Mouse (Mus musculus): ENCODE measurements around the gene Thsd4. TPM values are rescaled to one million over a fixed set of nuclear protein-coding genes. Genes with fewer than 3 reads are reported as not detected.

The Thsd4 gene
- polyA plus RNA-seq, 1 experiment from 2014 or later: 11.4 TPM

DNA sequence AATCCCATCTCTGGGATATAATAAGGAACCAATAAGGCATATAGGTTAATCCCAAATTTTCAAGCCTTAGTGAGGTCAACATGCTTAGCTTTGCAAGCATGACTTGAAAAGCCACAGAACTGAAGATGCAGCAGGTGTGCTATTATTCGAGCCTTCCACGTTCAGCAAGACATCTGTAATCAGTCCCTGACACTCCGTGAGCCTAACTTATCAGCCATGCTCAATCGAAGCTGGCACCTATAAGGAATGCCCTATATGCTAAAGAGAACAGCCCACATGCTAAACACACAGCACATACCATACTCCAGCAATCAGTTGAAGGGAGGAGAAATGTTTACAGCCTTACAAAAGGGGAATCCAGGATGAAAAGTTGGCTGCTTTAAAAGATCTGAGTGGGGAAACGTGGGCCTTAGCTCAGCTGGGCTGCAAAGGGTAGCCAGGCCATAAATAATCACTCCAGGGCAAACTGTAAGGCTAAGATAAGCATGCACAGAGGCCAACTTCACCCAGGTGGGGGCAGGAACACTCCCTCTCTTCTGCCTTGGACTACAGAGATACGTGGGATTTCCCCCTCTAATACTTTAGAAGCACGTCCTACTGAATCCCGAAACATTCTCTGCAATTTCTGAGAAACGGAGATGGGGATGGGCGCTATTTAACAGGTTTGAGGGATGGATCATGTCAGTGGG lies 154.1 kb downstream of the Thsd4 start:
- TF ChIP-seq CTCF (IDR thresholded peaks at IDR 0.05; ENCODE audit: low read depth): no peak
- WGBS: 43% methylated on average over 10 of the region's 10 CpGs
- H3K4me1 ChIP-seq (replicated peaks; ENCODE audit: control insufficient read depth, insufficient read depth, low read length): 0 out of 2 replicates have a peak, but pooled peaks cover 12% of the 10 kb centered on the region
- H3K27ac ChIP-seq (ENCODE audit: low read depth, low read length): no peak overlapping the region
- H3K4me3 ChIP-seq (ENCODE audit: low read depth, low read length): no peak overlapping the region
- no peak overlapping the region for H3K9ac ChIP-seq (ENCODE audit: low read depth, low read length)
- H3K27me3 ChIP-seq (replicated peaks; ENCODE audit: control insufficient read depth, insufficient read depth, low read length): no peaks in the 10 kb centered on the region
- H3K4me2 ChIP-seq (replicated peaks; ENCODE audit: low read depth): no peak overlapping the region
- H3K9me3 ChIP-seq (ENCODE audit: control insufficient read depth): no peaks in the 10 kb centered on the region
- no peaks in the 10 kb centered on the region; the same call in 1 of the 2 replicates for H3K36me3 ChIP-seq (ENCODE audit: control insufficient read depth, insufficient read depth)
- no peak for ATAC-seq

DNA sequence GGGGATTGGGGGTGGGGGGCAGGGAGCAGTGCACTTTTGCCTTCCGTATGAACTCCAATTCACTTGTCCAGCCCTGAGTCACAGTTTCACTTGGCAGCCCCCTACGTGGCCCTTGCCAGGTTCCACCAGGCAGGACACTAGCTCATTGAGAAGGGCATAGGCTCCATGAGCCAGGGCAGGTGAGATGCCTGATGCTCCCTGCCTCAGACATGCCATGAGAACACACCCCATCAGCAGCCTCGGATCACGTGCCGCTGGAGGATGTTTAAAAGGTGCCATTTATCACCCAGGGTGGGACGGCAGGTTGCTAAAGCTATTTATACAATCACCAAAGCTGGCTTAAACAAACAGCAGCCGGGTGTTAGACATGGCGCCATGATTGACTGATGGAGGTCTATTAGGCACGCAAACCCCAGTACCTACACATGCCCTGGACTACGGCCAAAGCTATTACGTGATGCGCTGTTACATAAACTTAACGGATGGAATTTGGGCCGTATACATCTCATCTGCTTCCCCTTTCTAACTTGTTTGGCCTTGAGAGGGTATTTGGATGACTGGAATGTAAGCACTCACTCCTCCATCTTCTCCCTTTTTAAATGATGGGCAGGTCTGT lies 157.6 kb downstream of the Thsd4 start:
- Histone ChIP-seq H3K4me3 (ENCODE audit: low read depth, low read length) (no peak overlapping the region), H3K4me1 (replicated peaks; ENCODE audit: control insufficient read depth, insufficient read depth, low read length) (0 out of 2 replicates have a peak, but pooled peaks cover 9% of the 10 kb centered on the region), H3K27me3 (replicated peaks; ENCODE audit: control insufficient read depth, insufficient read depth, low read length) (no peaks in the 10 kb centered on the region), H3K4me2 (replicated peaks; ENCODE audit: low read depth) (no peak overlapping the region), H3K9ac (ENCODE audit: low read depth, low read length) (no peak overlapping the region), H3K9me3 (ENCODE audit: control insufficient read depth) (no peaks in the 10 kb centered on the region), H3K27ac (ENCODE audit: low read depth, low read length) (no peak overlapping the region), H3K36me3 (ENCODE audit: control insufficient read depth, insufficient read depth) (no peaks in the 10 kb centered on the region; the same call in 1 of the 2 replicates)
- WGBS: 24% methylated on average over 14 of the region's 14 CpGs
- TF ChIP-seq CTCF (IDR thresholded peaks at IDR 0.05; ENCODE audit: low read depth): no peak
- ATAC-seq: no peak; the same call in 1 of the 2 replicates

DNA sequence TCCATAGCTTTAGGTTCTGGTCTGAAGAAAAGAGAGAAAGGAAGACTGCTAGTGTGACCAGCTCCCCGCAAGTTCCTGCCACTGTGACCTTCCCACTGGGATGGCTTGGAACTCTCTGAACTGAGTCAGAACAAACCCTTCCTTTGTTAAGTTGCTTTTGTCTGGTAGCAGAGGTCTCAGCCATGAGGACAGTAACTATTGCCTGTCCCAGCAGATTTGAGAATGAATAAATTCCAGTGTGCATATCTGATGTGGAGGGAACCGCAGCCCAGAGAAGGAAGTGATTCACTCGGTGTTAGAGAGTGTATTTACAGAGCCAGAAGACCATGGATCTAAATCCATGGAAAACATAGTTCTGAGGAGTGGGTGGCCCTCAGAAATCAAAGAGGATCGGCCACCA lies 169.5 kb downstream of the Thsd4 start:
- no peak for TF ChIP-seq CTCF (IDR thresholded peaks at IDR 0.05; ENCODE audit: low read depth)
- no peak for ATAC-seq
- no peak overlapping the region for H3K4me3 ChIP-seq (ENCODE audit: low read depth, low read length)
- H3K4me2 ChIP-seq (replicated peaks; ENCODE audit: low read depth): no peak overlapping the region
- no peak overlapping the region for H3K9ac ChIP-seq (ENCODE audit: low read depth, low read length)
- H3K9me3 ChIP-seq (ENCODE audit: control insufficient read depth): no peaks in the 10 kb centered on the region
- no peaks in the 10 kb centered on the region for H3K27me3 ChIP-seq (replicated peaks; ENCODE audit: control insufficient read depth, insufficient read depth, low read length)
- H3K27ac ChIP-seq (ENCODE audit: low read depth, low read length): no peak overlapping the region
- H3K4me1 ChIP-seq (replicated peaks; ENCODE audit: control insufficient read depth, insufficient read depth, low read length): peaks cover 6% of the 10 kb centered on the region; the same call in 1 of the 2 replicates
- 61% methylated on average over 4 of the region's 4 CpGs for WGBS
- no peaks in the 10 kb centered on the region for H3K36me3 ChIP-seq (ENCODE audit: control insufficient read depth, insufficient read depth)

DNA sequence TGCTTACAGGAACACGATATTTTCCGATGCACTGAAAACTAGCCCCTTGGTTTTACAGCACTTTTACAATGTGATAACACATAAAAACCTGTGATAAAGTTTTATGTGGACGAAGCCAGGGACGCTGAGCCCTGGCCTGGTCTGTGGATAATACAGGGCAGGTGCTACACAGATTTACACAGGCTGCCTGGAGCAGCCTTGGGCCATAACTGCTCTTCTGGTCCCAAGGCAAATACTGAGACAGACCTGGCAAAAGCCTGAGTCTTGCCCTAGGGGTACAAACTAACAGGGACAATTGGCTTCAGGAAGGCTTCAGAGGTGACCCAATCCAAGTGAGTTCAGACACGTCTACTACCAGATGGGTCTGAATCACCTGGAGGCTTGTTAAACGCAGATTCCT lies 170.7 kb downstream of the Thsd4 start:
- Histone ChIP-seq H3K9ac (ENCODE audit: low read depth, low read length) (no peak overlapping the region), H3K9me3 (ENCODE audit: control insufficient read depth) (no peaks in the 10 kb centered on the region), H3K27ac (ENCODE audit: low read depth, low read length) (peak overlapping the region; percentile 46), H3K36me3 (ENCODE audit: control insufficient read depth, insufficient read depth) (no peaks in the 10 kb centered on the region), H3K4me3 (ENCODE audit: low read depth, low read length) (no peak overlapping the region), H3K27me3 (replicated peaks; ENCODE audit: control insufficient read depth, insufficient read depth, low read length) (no peaks in the 10 kb centered on the region), H3K4me2 (replicated peaks; ENCODE audit: low read depth) (no peak overlapping the region), H3K4me1 (replicated peaks; ENCODE audit: control insufficient read depth, insufficient read depth, low read length) (peaks cover 6% of the 10 kb centered on the region; the same call in 1 of the 2 replicates)
- ATAC-seq: no peak
- WGBS: 50% methylated on average over 6 of the region's 6 CpGs
- no peak for TF ChIP-seq CTCF (IDR thresholded peaks at IDR 0.05; ENCODE audit: low read depth)

DNA sequence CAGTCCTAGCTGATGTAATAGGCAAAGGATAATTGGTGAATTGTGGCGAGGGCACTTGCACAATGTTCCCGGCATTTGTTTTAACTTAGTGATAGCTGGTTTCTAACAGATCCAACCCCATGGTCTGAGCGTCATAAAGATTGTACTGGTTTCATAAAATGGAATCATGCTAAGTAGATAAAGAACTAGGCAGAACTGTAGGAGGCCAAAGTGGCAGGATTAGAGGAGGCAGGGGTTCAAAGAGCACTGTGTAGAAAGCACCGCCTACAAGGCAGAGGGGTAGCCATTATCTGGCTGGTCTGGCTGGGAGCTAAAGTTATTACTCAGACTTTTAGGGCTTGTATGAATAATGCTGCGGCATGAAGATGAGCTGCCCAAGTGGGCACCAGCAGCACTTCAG lies 185.7 kb downstream of the Thsd4 start:
- Histone ChIP-seq H3K9ac (ENCODE audit: low read depth, low read length) (0 out of 2 replicates have a peak overlapping the region, but pooled peaks have one; percentile 28), H3K4me2 (replicated peaks; ENCODE audit: low read depth) (no peak overlapping the region), H3K36me3 (ENCODE audit: control insufficient read depth, insufficient read depth) (no peaks in the 10 kb centered on the region), H3K4me1 (replicated peaks; ENCODE audit: control insufficient read depth, insufficient read depth, low read length) (peaks cover 11% of the 10 kb centered on the region; the same call in 1 of the 2 replicates), H3K9me3 (ENCODE audit: control insufficient read depth) (no peaks in the 10 kb centered on the region), H3K27ac (ENCODE audit: low read depth, low read length) (peak overlapping the region; percentile 88), H3K27me3 (replicated peaks; ENCODE audit: control insufficient read depth, insufficient read depth, low read length) (no peaks in the 10 kb centered on the region), H3K4me3 (ENCODE audit: low read depth, low read length) (no peak overlapping the region)
- WGBS: 44% methylated on average over 5 of the region's 5 CpGs
- peak; percentile 88 for ATAC-seq
- no peak for TF ChIP-seq CTCF (IDR thresholded peaks at IDR 0.05; ENCODE audit: low read depth)

DNA sequence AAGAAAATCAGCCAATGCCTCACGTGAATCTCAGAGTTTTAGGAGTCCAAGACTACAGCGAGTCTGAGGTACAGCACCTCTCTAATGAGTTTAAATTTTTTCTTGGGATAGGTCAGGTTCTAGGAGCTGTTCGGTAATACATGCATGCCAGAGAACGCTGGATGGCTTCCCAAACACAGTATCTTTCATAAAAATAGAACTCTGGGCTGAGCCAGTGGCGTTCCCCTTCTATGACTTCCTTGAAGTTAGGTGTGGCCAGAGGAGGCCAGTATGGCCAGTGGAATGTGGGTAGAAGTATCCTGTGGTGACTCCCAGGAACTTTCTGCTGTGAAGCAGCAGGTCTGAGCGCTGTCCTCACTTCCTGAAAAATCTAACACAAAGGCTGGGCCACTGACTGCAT lies 186.4 kb downstream of the Thsd4 start:
- ATAC-seq: no peak
- Histone ChIP-seq H3K36me3 (ENCODE audit: control insufficient read depth, insufficient read depth) (no peaks in the 10 kb centered on the region), H3K27ac (ENCODE audit: low read depth, low read length) (peak overlapping the region; percentile 88), H3K9me3 (ENCODE audit: control insufficient read depth) (no peaks in the 10 kb centered on the region), H3K4me3 (ENCODE audit: low read depth, low read length) (no peak overlapping the region), H3K27me3 (replicated peaks; ENCODE audit: control insufficient read depth, insufficient read depth, low read length) (no peaks in the 10 kb centered on the region), H3K4me2 (replicated peaks; ENCODE audit: low read depth) (no peak overlapping the region), H3K4me1 (replicated peaks; ENCODE audit: control insufficient read depth, insufficient read depth, low read length) (peaks cover 11% of the 10 kb centered on the region; the same call in 1 of the 2 replicates), H3K9ac (ENCODE audit: low read depth, low read length) (0 out of 2 replicates have a peak overlapping the region, but pooled peaks have one; percentile 28)
- 69% methylated on average over 6 of the region's 6 CpGs for WGBS
- TF ChIP-seq CTCF (IDR thresholded peaks at IDR 0.05; ENCODE audit: low read depth): no peak
